Comparison of ENCODE assay signal across 8 mouse cellular contexts in genomic region chr11:80602041-80602458, GRCm38 (mm10).
DNase-seq lines count a peak whose midpoint lies in the region; ATAC-seq and TF ChIP-seq lines count a peak whose summit lies in the region.
"Had no signal": no experiment of that assay in that cellular context is flagged by ENCODE, and none has a peak within 500 bp of the region (broad histone marks: within the 10 kb centered on the region; RNA-seq: fewer than 3 reads in every experiment).

No protein-coding gene starts in this region.

- H3K4me1 ChIP-seq in liver, postnatal 0 days (ENCODE audit: insufficient read depth) = no peaks in the 10 kb centered on the region
- H3K4me1 ChIP-seq in liver, embryonic 12.5 days = no peaks in the 10 kb centered on the region
- H3K4me1 ChIP-seq in bone marrow, adult 2 months (ENCODE audit: control insufficient read depth, insufficient read depth, low read length) = no peaks in the 10 kb centered on the region; the same call in 1 of the 2 replicates
- peaks cover 23% of the 10 kb centered on the region for H3K4me1 ChIP-seq in embryonic facial prominence, embryonic 10.5 days
- H3K4me1 ChIP-seq in hindbrain, postnatal 0 days (ENCODE audit: insufficient read depth, low read length) = peaks cover 9% of the 10 kb centered on the region
- peaks cover 17% of the 10 kb centered on the region for H3K4me1 ChIP-seq in neural tube, embryonic 15.5 days

- no peak overlapping the region for H3K4me3 ChIP-seq in liver, postnatal 0 days (ENCODE audit: low read depth, low read length)
- no peak overlapping the region for H3K4me3 ChIP-seq in liver, embryonic 12.5 days
- H3K4me3 ChIP-seq in bone marrow, adult 2 months (replicated peaks; ENCODE audit: control insufficient read depth, low read depth, low read length) = no peak overlapping the region
- no peak overlapping the region for H3K4me3 ChIP-seq in embryonic facial prominence, embryonic 10.5 days
- no peak overlapping the region for H3K4me3 ChIP-seq in hindbrain, postnatal 0 days (ENCODE audit: low read length)
- no peak overlapping the region for H3K4me3 ChIP-seq in neural tube, embryonic 15.5 days (replicated peaks)

- H3K9ac ChIP-seq in liver, postnatal 0 days (replicated peaks) = no peak overlapping the region
- H3K9ac ChIP-seq in liver, embryonic 12.5 days = no peak overlapping the region
- H3K9ac ChIP-seq in hindbrain, postnatal 0 days (replicated peaks; ENCODE audit: low read length) = peak overlapping the region; percentile 44; the same call in 1 of the 2 replicates
- H3K9ac ChIP-seq in neural tube, embryonic 15.5 days (replicated peaks) = no peak overlapping the region

- ATAC-seq in liver, postnatal 0 days = no peak
- no peak for ATAC-seq in liver, embryonic 12.5 days
- ATAC-seq in hindbrain, postnatal 0 days = no peak
- no peak for ATAC-seq in neural tube, embryonic 15.5 days (ENCODE audit: low FRiP score)

- no peak overlapping the region for H3K4me2 ChIP-seq in liver, postnatal 0 days (ENCODE audit: low read depth, low read length)
- no peak overlapping the region for H3K4me2 ChIP-seq in liver, embryonic 12.5 days
- peak overlapping the region; percentile 53 for H3K4me2 ChIP-seq in hindbrain, postnatal 0 days (ENCODE audit: low read depth, low read length)
- peak overlapping the region; percentile 59 for H3K4me2 ChIP-seq in neural tube, embryonic 15.5 days

- no peak for DNase-seq in liver, postnatal 0 days
- DNase-seq in embryonic facial prominence, embryonic 10.5 days (ENCODE audit: low spot score) = peak; percentile 26
- DNase-seq in hindbrain, postnatal 0 days (ENCODE audit: low spot score) = peak; percentile 73
- DNase-seq in gastrocnemius, postnatal 36 days = no peak

- no peaks in the 10 kb centered on the region for H3K9me3 ChIP-seq in liver, postnatal 0 days (ENCODE audit: low read length)
- H3K9me3 ChIP-seq in liver, embryonic 12.5 days (replicated peaks) = no peaks in the 10 kb centered on the region
- no peaks in the 10 kb centered on the region for H3K9me3 ChIP-seq in embryonic facial prominence, embryonic 10.5 days
- H3K9me3 ChIP-seq in hindbrain, postnatal 0 days (ENCODE audit: low read length) = no peaks in the 10 kb centered on the region
- no peaks in the 10 kb centered on the region for H3K9me3 ChIP-seq in neural tube, embryonic 15.5 days (replicated peaks)
- H3K9me3 ChIP-seq: megakaryocyte, embryonic 14.5 days had no signal

- intact Hi-C loops in gastrocnemius, postnatal 36 days (cut with DNase I) = no loop called here

- TF ChIP-seq POLR2A in bone marrow, adult 2 months (IDR thresholded peaks at IDR 0.05; ENCODE audit: borderline replicate concordance, control insufficient read depth, low read depth, low read length) = no peak

- no peak for TF ChIP-seq EP300 in liver, postnatal 0 days (IDR thresholded peaks at IDR 0.05; ENCODE audit: low read depth)

- H3K27ac ChIP-seq in liver, postnatal 0 days (ENCODE audit: low read depth) = no peak overlapping the region
- no peak overlapping the region for H3K27ac ChIP-seq in liver, embryonic 12.5 days
- no peak overlapping the region for H3K27ac ChIP-seq in bone marrow, adult 2 months (ENCODE audit: control insufficient read depth, insufficient read depth, low read depth, low read length, poor library complexity)
- H3K27ac ChIP-seq in embryonic facial prominence, embryonic 10.5 days (replicated peaks) = peak overlapping the region; percentile 81; the same call in 1 of the 2 replicates
- peak overlapping the region; percentile 89 for H3K27ac ChIP-seq in hindbrain, postnatal 0 days
- peak overlapping the region; percentile 85 for H3K27ac ChIP-seq in neural tube, embryonic 15.5 days (replicated peaks)

- 0 out of 2 replicates have a peak, but pooled peaks cover 4% of the 10 kb centered on the region for H3K27me3 ChIP-seq in liver, postnatal 0 days (ENCODE audit: insufficient read depth, low read length)
- H3K27me3 ChIP-seq in liver, embryonic 12.5 days (replicated peaks) = peaks cover 29% of the 10 kb centered on the region
- peaks cover 19% of the 10 kb centered on the region for H3K27me3 ChIP-seq in embryonic facial prominence, embryonic 10.5 days (replicated peaks; ENCODE audit: low read depth, poor library complexity, severe bottlenecking)
- H3K27me3 ChIP-seq in hindbrain, postnatal 0 days (ENCODE audit: insufficient read depth, low read length) = no peaks in the 10 kb centered on the region
- H3K27me3 ChIP-seq in neural tube, embryonic 15.5 days (replicated peaks) = 0 out of 2 replicates have a peak, but pooled peaks cover 7% of the 10 kb centered on the region

- WGBS in liver, postnatal 0 days (ENCODE audit: insufficient replicate concordance) = 35% methylated on average over 8 of the region's 8 CpGs
- 26% methylated on average over 8 of the region's 8 CpGs for WGBS in liver, embryonic 12.5 days (ENCODE audit: insufficient replicate concordance)
- 29% methylated on average over 8 of the region's 8 CpGs for WGBS in bone marrow, adult 2 months
- 27% methylated on average over 8 of the region's 8 CpGs for WGBS in embryonic facial prominence, embryonic 10.5 days
- 12% methylated on average over 8 of the region's 8 CpGs for WGBS in hindbrain, postnatal 0 days
- WGBS in neural tube, embryonic 15.5 days = 17% methylated on average over 8 of the region's 8 CpGs

- peak; percentile 62 for TF ChIP-seq CTCF in liver, postnatal 0 days (IDR thresholded peaks at IDR 0.05; ENCODE audit: low read depth)
- TF ChIP-seq CTCF in bone marrow, adult 2 months (IDR thresholded peaks at IDR 0.05; ENCODE audit: control insufficient read depth, insufficient read depth, low read length) = peak; percentile 47
- peak; percentile 81 for TF ChIP-seq CTCF in hindbrain, postnatal 0 days (IDR thresholded peaks at IDR 0.05; ENCODE audit: low read depth)

- no peaks in the 10 kb centered on the region for H3K36me3 ChIP-seq in liver, postnatal 0 days (replicated peaks; ENCODE audit: insufficient read depth, low read length)
- no peaks in the 10 kb centered on the region for H3K36me3 ChIP-seq in liver, embryonic 12.5 days
- no peaks in the 10 kb centered on the region for H3K36me3 ChIP-seq in embryonic facial prominence, embryonic 10.5 days (replicated peaks)
- no peaks in the 10 kb centered on the region for H3K36me3 ChIP-seq in hindbrain, postnatal 0 days (ENCODE audit: insufficient read depth, low read length)
- H3K36me3 ChIP-seq in neural tube, embryonic 15.5 days = no peaks in the 10 kb centered on the region

Comparison
In these comparisons a context has a peak if more than half of its experiments do, and no peak if none do; other contexts are left out.
1. DNase-seq: peak in embryonic facial prominence, embryonic 10.5 days (single experiment) and hindbrain, postnatal 0 days (single experiment); none in liver, postnatal 0 days (single experiment) and gastrocnemius, postnatal 36 days (0 of 2).
2. H3K27ac ChIP-seq: peak in embryonic facial prominence, embryonic 10.5 days (single experiment), hindbrain, postnatal 0 days (single experiment) and neural tube, embryonic 15.5 days (single experiment); none in liver, postnatal 0 days (single experiment), liver, embryonic 12.5 days (single experiment) and bone marrow, adult 2 months (single experiment).
3. H3K4me2 ChIP-seq: peak in hindbrain, postnatal 0 days (single experiment) and neural tube, embryonic 15.5 days (single experiment); none in liver, postnatal 0 days (single experiment) and liver, embryonic 12.5 days (single experiment).
4. Peak in every context shown above with its lines, with median percentiles within 50 percentile points of each other: CTCF ChIP-seq.